Mouse (Mus musculus) fibroblast of lung, adult 2 months (primary cell): ENCODE data around the gene Mms19.
A peak's percentile ranks its signal among the peaks of the same experiment; 100 is the strongest.

Experiments
- DNase-seq: peaks from one replicate; pipeline ENCODE4 v3.0.0-alpha.2; 2011; ENCODE audit warnings: low read depth

Mms19 gene

GRCm38 (mm10) chr19:41980819-41981594 is at the start of gene Mms19:
Gene Mms19 (minus strand): TSS chr19:41981157.
- DNase-seq, result peak; percentile 95

- no peak for DNase-seq
Measured at GRCm38 (mm10) chr19:42026158-42026557, 45.2 kb upstream of the Mms19 start.

GRCm38 (mm10) chr19:42022542-42022848 is 41.5 kb upstream of the Mms19 start:
- DNase-seq, result no peak

GRCm38 (mm10) chr19:42021681-42022541 is 41.0 kb upstream of the Mms19 start:
- no peak for DNase-seq

- DNase-seq, result no peak
Measured at GRCm38 (mm10) chr19:42019011-42019522, 38.1 kb upstream of the Mms19 start.

GRCm38 (mm10) chr19:42017399-42018247 is 36.7 kb upstream of the Mms19 start:
- DNase-seq, result peak; percentile 90

- peak; percentile 68 for DNase-seq
Measured at GRCm38 (mm10) chr19:42016840-42017239, 35.9 kb upstream of the Mms19 start.

- no peak for DNase-seq
Measured at GRCm38 (mm10) chr19:42016251-42016650, 35.3 kb upstream of the Mms19 start.

- DNase-seq, result no peak
Measured at GRCm38 (mm10) chr19:42015001-42015400, 34.0 kb upstream of the Mms19 start.

- DNase-seq, result no peak
Measured at GRCm38 (mm10) chr19:42014231-42014825, 33.4 kb upstream of the Mms19 start.

- DNase-seq, result no peak
Measured at GRCm38 (mm10) chr19:42011123-42011522, 30.2 kb upstream of the Mms19 start.

- no peak for DNase-seq
Measured at GRCm38 (mm10) chr19:42010436-42010835, 29.5 kb upstream of the Mms19 start.

GRCm38 (mm10) chr19:42009067-42009466 is 28.1 kb upstream of the Mms19 start:
- no peak for DNase-seq

- DNase-seq, result no peak
Measured at GRCm38 (mm10) chr19:42008586-42008985, 27.6 kb upstream of the Mms19 start.

- no peak for DNase-seq
Measured at GRCm38 (mm10) chr19:42006568-42006967, 25.6 kb upstream of the Mms19 start.

GRCm38 (mm10) chr19:42005616-42006015 is 24.7 kb upstream of the Mms19 start:
- no peak for DNase-seq

GRCm38 (mm10) chr19:42004258-42004657 is 23.3 kb upstream of the Mms19 start:
- no peak for DNase-seq

GRCm38 (mm10) chr19:42001253-42001980 is 20.5 kb upstream of the Mms19 start:
- no peak for DNase-seq

- DNase-seq, result no peak
Measured at GRCm38 (mm10) chr19:42000446-42000958, 19.5 kb upstream of the Mms19 start.

GRCm38 (mm10) chr19:41999688-42000283 is 18.8 kb upstream of the Mms19 start:
- DNase-seq, result no peak
